ENCODE assay signal across 28 mouse cellular contexts in the genomic region with DNA sequence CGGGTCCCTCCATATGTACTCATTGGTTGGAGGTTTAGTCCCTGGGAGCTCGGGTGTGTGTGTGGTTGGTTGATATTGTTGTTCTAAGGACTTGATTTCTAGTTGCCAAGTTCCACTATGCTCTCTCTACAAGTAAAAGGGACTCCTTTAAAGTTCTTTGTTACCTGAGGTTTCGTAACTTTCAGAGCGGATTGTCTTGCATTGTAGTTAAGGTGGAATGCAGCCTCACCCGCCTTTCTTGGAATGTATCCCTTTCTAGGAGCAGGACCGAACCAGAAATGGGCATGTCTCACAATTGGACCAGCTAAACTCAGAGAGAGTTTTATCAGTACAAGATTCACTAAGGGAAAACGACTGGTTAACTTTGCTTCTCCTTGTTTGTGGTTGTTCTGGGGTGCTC. TPM values are rescaled to one million over a fixed set of nuclear protein-coding genes. Genes with fewer than 3 reads are reported as not detected.
DNase-seq lines count a peak whose midpoint lies in the region; ATAC-seq and TF ChIP-seq lines count a peak whose summit lies in the region.
"Had no signal": no experiment of that assay in that cellular context is flagged by ENCODE, and none has a peak within 500 bp of the region (broad histone marks: within the 10 kb centered on the region; RNA-seq: fewer than 3 reads in every experiment).

No protein-coding gene starts in this region.

- WGBS in liver, embryonic 11.5 days = 73% methylated on average over 7 of the region's 7 CpGs
- WGBS in liver, postnatal 0 days (ENCODE audit: insufficient replicate concordance) = 68% methylated on average over 7 of the region's 7 CpGs

- H3K9ac ChIP-seq in liver, embryonic 11.5 days (ENCODE audit: low read depth, low read length) = no peak overlapping the region
- H3K9ac ChIP-seq in liver, postnatal 0 days (replicated peaks) = no peak overlapping the region
- H3K9ac ChIP-seq: heart, embryonic 15.5 days; hindbrain, embryonic 13.5 days; kidney, embryonic 15.5 days; neural tube, embryonic 12.5 days had no signal

- peak overlapping the region; percentile 39; the same call in 1 of the 2 replicates for H3K27ac ChIP-seq in liver, embryonic 11.5 days (ENCODE audit: low read depth, low read length)
- H3K27ac ChIP-seq in liver, postnatal 0 days (ENCODE audit: low read depth) = peak overlapping the region; percentile 59
- H3K27ac ChIP-seq: heart, embryonic 10.5 days; heart, embryonic 15.5 days; hindbrain, embryonic 13.5 days; kidney, embryonic 15.5 days; midbrain, embryonic 10.5 days; neural tube, embryonic 12.5 days had no signal

- ATAC-seq in liver, embryonic 11.5 days (replicated peaks; ENCODE audit: low FRiP score) = no peak
- ATAC-seq in liver, postnatal 0 days = no peak
- ATAC-seq: activated CD4-positive, CD25-positive, alpha-beta regulatory T cell, adult 4 months; CD4-positive, CD25-positive, alpha-beta regulatory T cell, adult 4 months; forebrain, embryonic 14.5 days; Patski had no signal

- no peak overlapping the region for H3K4me3 ChIP-seq in liver, embryonic 11.5 days (ENCODE audit: low read depth, low read length)
- no peak overlapping the region for H3K4me3 ChIP-seq in liver, postnatal 0 days (ENCODE audit: low read depth, low read length)
- H3K4me3 ChIP-seq: heart, embryonic 10.5 days; heart, embryonic 15.5 days; hindbrain, embryonic 13.5 days; kidney, embryonic 15.5 days; midbrain, embryonic 10.5 days; myocyte; neural tube, embryonic 12.5 days had no signal

- TF ChIP-seq CTCF in liver, postnatal 0 days (IDR thresholded peaks at IDR 0.05; ENCODE audit: low read depth) = no peak

- no peak for TF ChIP-seq EP300 in liver, postnatal 0 days (IDR thresholded peaks at IDR 0.05; ENCODE audit: low read depth)

- no peak for DNase-seq in liver, embryonic 11.5 days (ENCODE audit: low spot score)
- DNase-seq in liver (no peak), ES-CJ7 (ENCODE audit: low read depth, low spot score) (peak; percentile 91), ZHBTc4 (ENCODE audit: low read depth, low spot score) (peak; percentile 96)
- no peak for DNase-seq in liver, postnatal 0 days
- no peak for DNase-seq in layer of hippocampus, adult 11-12 months (ENCODE audit: low spot score)
- DNase-seq in ovary, postnatal 36 days (ENCODE audit: low spot score) = no peak
- DNase-seq: cerebellum, adult 18-20 months; cerebellum, postnatal 14 days; gastrocnemius, postnatal 14 days; heart, postnatal 4 days; kidney, adult 18-20 months; kidney, postnatal 36 days; left cerebral cortex, postnatal 4 days; lung, adult 2 months; lung, postnatal 14 days; right cerebral cortex, postnatal 4 days had no signal

- no peaks in the 10 kb centered on the region for H3K4me1 ChIP-seq in liver, embryonic 11.5 days (replicated peaks; ENCODE audit: control insufficient read depth, insufficient read depth, low read length)
- H3K4me1 ChIP-seq in liver, postnatal 0 days (ENCODE audit: insufficient read depth) = peaks cover 12% of the 10 kb centered on the region
- H3K4me1 ChIP-seq: heart, embryonic 15.5 days; hindbrain, embryonic 13.5 days; neural tube, embryonic 12.5 days had no signal

- no peaks in the 10 kb centered on the region for H3K9me3 ChIP-seq in liver, embryonic 11.5 days (ENCODE audit: control insufficient read depth, low read length)
- no peaks in the 10 kb centered on the region for H3K9me3 ChIP-seq in liver, postnatal 0 days (ENCODE audit: low read length)
- H3K9me3 ChIP-seq: heart, embryonic 10.5 days; heart, embryonic 15.5 days; hindbrain, embryonic 13.5 days; kidney, embryonic 15.5 days; midbrain, embryonic 10.5 days; neural tube, embryonic 12.5 days had no signal

- no peaks in the 10 kb centered on the region for H3K36me3 ChIP-seq in liver, embryonic 11.5 days (ENCODE audit: control insufficient read depth, insufficient read depth, low read length)
- H3K36me3 ChIP-seq in liver, postnatal 0 days (replicated peaks; ENCODE audit: insufficient read depth, low read length) = no peaks in the 10 kb centered on the region
- H3K36me3 ChIP-seq: heart, embryonic 10.5 days; heart, embryonic 15.5 days; hindbrain, embryonic 13.5 days; kidney, embryonic 15.5 days; midbrain, embryonic 10.5 days; neural tube, embryonic 12.5 days had no signal

- no peak overlapping the region for H3K4me2 ChIP-seq in liver, embryonic 11.5 days
- H3K4me2 ChIP-seq in liver, postnatal 0 days (ENCODE audit: low read depth, low read length) = no peak overlapping the region
- H3K4me2 ChIP-seq: heart, embryonic 15.5 days; hindbrain, embryonic 13.5 days; kidney, embryonic 15.5 days; neural tube, embryonic 12.5 days had no signal

- H3K27me3 ChIP-seq in liver, embryonic 11.5 days (replicated peaks; ENCODE audit: control insufficient read depth, insufficient read depth, low read length) = no peaks in the 10 kb centered on the region
- no peaks in the 10 kb centered on the region for H3K27me3 ChIP-seq in liver, postnatal 0 days (ENCODE audit: insufficient read depth, low read length)
- H3K27me3 ChIP-seq: heart, embryonic 15.5 days; hindbrain, embryonic 13.5 days; kidney, embryonic 15.5 days; neural tube, embryonic 12.5 days; Patski had no signal

RNA-seq across cellular contexts. Expression of a gene that starts 28.1 kb away (rescaled TPM):
- polyA plus RNA-seq in liver, embryonic 11.5 days (2014; fragmentation: Nextera tagmentation; extraction: Ambion mirVana) = 8.5 and 9.3 TPM in 2 replicates
- 1.5 and 2.0 TPM in 2 replicates for polyA plus RNA-seq in liver, postnatal 0 days (2015; fragmentation: Nextera tagmentation; extraction: Ambion mirVana)

Comparison
In these comparisons a context has a peak if more than half of its experiments do, and no peak if none do; other contexts are left out.
1. DNase-seq: peak in ES-CJ7 (single experiment) and ZHBTc4 (single experiment); none in liver, embryonic 11.5 days (single experiment), liver (single experiment), liver, postnatal 0 days (single experiment), layer of hippocampus, adult 11-12 months (single experiment) and ovary, postnatal 36 days (single experiment).